Mouse (Mus musculus): Measurements from ENCODE around the gene Gm45711. TPM values are rescaled to one million over a fixed set of nuclear protein-coding genes. Genes with fewer than 3 reads are reported as not detected.
"Not testable (repeated sequence)": the region's sequence is repeated elsewhere in the genome, so short reads cannot be mapped to it uniquely, and the experiment has no call there.

The Gm45711 gene
- polyA plus RNA-seq, 1 experiment from 2014 or later: not detected

GRCm38 (mm10) chr8:104334196-104334595 lies 24.3 kb upstream of the Gm45711 start:
- no peak overlapping the region for H3K4me3 ChIP-seq (ENCODE audit: low read depth, low read length)
- no peak overlapping the region for H3K4me2 ChIP-seq (replicated peaks; ENCODE audit: low read depth, low read length)
- no peaks in the 10 kb centered on the region for H3K27me3 ChIP-seq (ENCODE audit: control insufficient read depth, insufficient read depth, low read length)
- no peaks in the 10 kb centered on the region for H3K36me3 ChIP-seq (ENCODE audit: control insufficient read depth, insufficient read depth, low read length)
- H3K27ac ChIP-seq (ENCODE audit: low read depth, low read length): no peak overlapping the region
- H3K9ac ChIP-seq (ENCODE audit: low read depth, low read length): no peak overlapping the region
- WGBS: 78% methylated on average over 1 of the region's 1 CpGs
- H3K4me1 ChIP-seq (replicated peaks; ENCODE audit: control insufficient read depth, insufficient read depth, low read length): no peaks in the 10 kb centered on the region
- no peaks in the 10 kb centered on the region for H3K9me3 ChIP-seq (ENCODE audit: control insufficient read depth, low read length)
- ATAC-seq (ENCODE audit: low FRiP score) (no peak), DNase-seq (ENCODE audit: low spot score) (no peak)

GRCm38 (mm10) chr8:104333786-104334185 lies 23.9 kb upstream of the Gm45711 start:
- DNase-seq (ENCODE audit: low spot score): no peak
- WGBS: 74% methylated on average over 5 of the region's 5 CpGs
- H3K9ac ChIP-seq (ENCODE audit: low read depth, low read length): no peak overlapping the region

GRCm38 (mm10) chr8:104332665-104333631 lies 23.1 kb upstream of the Gm45711 start:
- 84% methylated on average over 5 of the region's 5 CpGs for WGBS

More at GRCm38 (mm10) chr8:104333786-104334185, 23.9 kb upstream of the Gm45711 start:
- ATAC-seq (ENCODE audit: low FRiP score): no peak
- Histone ChIP-seq H3K4me1 (replicated peaks; ENCODE audit: control insufficient read depth, insufficient read depth, low read length) (no peaks in the 10 kb centered on the region), H3K36me3 (ENCODE audit: control insufficient read depth, insufficient read depth, low read length) (no peaks in the 10 kb centered on the region), H3K9me3 (ENCODE audit: control insufficient read depth, low read length) (no peaks in the 10 kb centered on the region), H3K4me3 (ENCODE audit: low read depth, low read length) (no peak overlapping the region), H3K4me2 (replicated peaks; ENCODE audit: low read depth, low read length) (no peak overlapping the region), H3K27ac (ENCODE audit: low read depth, low read length) (no peak overlapping the region), H3K27me3 (ENCODE audit: control insufficient read depth, insufficient read depth, low read length) (no peaks in the 10 kb centered on the region)

GRCm38 (mm10) chr8:104321930-104322329 lies 12.0 kb upstream of the Gm45711 start, which contains the start of gene Cmtm2b:
Gene Cmtm2b, plus strand, starts transcription at chr8:104322230.
- not testable (repeated sequence) for H3K9me3 ChIP-seq (ENCODE audit: control insufficient read depth, low read length); H3K4me1 ChIP-seq (replicated peaks; ENCODE audit: control insufficient read depth, insufficient read depth, low read length); H3K36me3 ChIP-seq (ENCODE audit: control insufficient read depth, insufficient read depth, low read length); H3K4me3 ChIP-seq (ENCODE audit: low read depth, low read length); H3K27ac ChIP-seq (ENCODE audit: low read depth, low read length); DNase-seq (ENCODE audit: low spot score); ATAC-seq (ENCODE audit: low FRiP score); H3K9ac ChIP-seq (ENCODE audit: low read depth, low read length); H3K27me3 ChIP-seq (ENCODE audit: control insufficient read depth, insufficient read depth, low read length); H3K4me2 ChIP-seq (replicated peaks; ENCODE audit: low read depth, low read length)
- WGBS: 90% methylated on average over 12 of the region's 12 CpGs

More at GRCm38 (mm10) chr8:104332665-104333631, 23.1 kb upstream of the Gm45711 start:
- Histone ChIP-seq H3K36me3 (ENCODE audit: control insufficient read depth, insufficient read depth, low read length) (no peaks in the 10 kb centered on the region), H3K9me3 (ENCODE audit: control insufficient read depth, low read length) (no peaks in the 10 kb centered on the region), H3K4me3 (ENCODE audit: low read depth, low read length) (no peak overlapping the region), H3K27me3 (ENCODE audit: control insufficient read depth, insufficient read depth, low read length) (no peaks in the 10 kb centered on the region), H3K4me1 (replicated peaks; ENCODE audit: control insufficient read depth, insufficient read depth, low read length) (no peaks in the 10 kb centered on the region), H3K4me2 (replicated peaks; ENCODE audit: low read depth, low read length) (no peak overlapping the region), H3K27ac (ENCODE audit: low read depth, low read length) (no peak overlapping the region), H3K9ac (ENCODE audit: low read depth, low read length) (no peak overlapping the region)
- DNase-seq (ENCODE audit: low spot score) (no peak), ATAC-seq (ENCODE audit: low FRiP score) (no peak)

- H3K4me3 ChIP-seq (ENCODE audit: low read depth, low read length); H3K36me3 ChIP-seq (ENCODE audit: control insufficient read depth, insufficient read depth, low read length); H3K27me3 ChIP-seq (ENCODE audit: control insufficient read depth, insufficient read depth, low read length); H3K4me2 ChIP-seq (replicated peaks; ENCODE audit: low read depth, low read length); DNase-seq (ENCODE audit: low spot score); H3K9me3 ChIP-seq (ENCODE audit: control insufficient read depth, low read length); ATAC-seq (ENCODE audit: low FRiP score); H3K4me1 ChIP-seq (replicated peaks; ENCODE audit: control insufficient read depth, insufficient read depth, low read length); H3K9ac ChIP-seq (ENCODE audit: low read depth, low read length); H3K27ac ChIP-seq (ENCODE audit: low read depth, low read length): not testable (repeated sequence)
- 84% methylated on average over 8 of the region's 11 CpGs for WGBS
These were observed 11.4 kb upstream of the Gm45711 start, which contains the start of gene Gm11020 for GRCm38 (mm10) chr8:104321267-104321666. Gene Gm11020, plus strand, starts transcription at chr8:104321567.

GRCm38 (mm10) chr8:104313311-104313710 lies 3.4 kb upstream of the Gm45711 start:
- Histone ChIP-seq H3K4me3 (ENCODE audit: low read depth, low read length) (no peak overlapping the region), H3K27me3 (ENCODE audit: control insufficient read depth, insufficient read depth, low read length) (no peaks in the 10 kb centered on the region), H3K9me3 (ENCODE audit: control insufficient read depth, low read length) (no peaks in the 10 kb centered on the region), H3K9ac (ENCODE audit: low read depth, low read length) (no peak overlapping the region), H3K4me2 (replicated peaks; ENCODE audit: low read depth, low read length) (no peak overlapping the region), H3K4me1 (replicated peaks; ENCODE audit: control insufficient read depth, insufficient read depth, low read length) (no peaks in the 10 kb centered on the region), H3K27ac (ENCODE audit: low read depth, low read length) (no peak overlapping the region), H3K36me3 (ENCODE audit: control insufficient read depth, insufficient read depth, low read length) (no peaks in the 10 kb centered on the region)
- ATAC-seq (ENCODE audit: low FRiP score): no peak
- DNase-seq (ENCODE audit: low spot score): no peak
- 81% methylated on average over 4 of the region's 4 CpGs for WGBS

GRCm38 (mm10) chr8:104312023-104312422 lies 2.1 kb upstream of the Gm45711 start:
- not testable (repeated sequence) for H3K4me3 ChIP-seq (ENCODE audit: low read depth, low read length); ATAC-seq (ENCODE audit: low FRiP score); H3K9me3 ChIP-seq (ENCODE audit: control insufficient read depth, low read length); H3K27me3 ChIP-seq (ENCODE audit: control insufficient read depth, insufficient read depth, low read length); DNase-seq (ENCODE audit: low spot score); H3K36me3 ChIP-seq (ENCODE audit: control insufficient read depth, insufficient read depth, low read length); H3K4me2 ChIP-seq (replicated peaks; ENCODE audit: low read depth, low read length); H3K9ac ChIP-seq (ENCODE audit: low read depth, low read length); H3K27ac ChIP-seq (ENCODE audit: low read depth, low read length); H3K4me1 ChIP-seq (replicated peaks; ENCODE audit: control insufficient read depth, insufficient read depth, low read length)
- 93% methylated on average over 3 of the region's 3 CpGs for WGBS

- not testable (repeated sequence) for H3K9me3 ChIP-seq (ENCODE audit: control insufficient read depth, low read length); H3K27ac ChIP-seq (ENCODE audit: low read depth, low read length); H3K4me2 ChIP-seq (replicated peaks; ENCODE audit: low read depth, low read length); H3K4me1 ChIP-seq (replicated peaks; ENCODE audit: control insufficient read depth, insufficient read depth, low read length); ATAC-seq (ENCODE audit: low FRiP score); H3K9ac ChIP-seq (ENCODE audit: low read depth, low read length); H3K27me3 ChIP-seq (ENCODE audit: control insufficient read depth, insufficient read depth, low read length); H3K4me3 ChIP-seq (ENCODE audit: low read depth, low read length); H3K36me3 ChIP-seq (ENCODE audit: control insufficient read depth, insufficient read depth, low read length); DNase-seq (ENCODE audit: low spot score)
- WGBS: 55% methylated on average over 6 of the region's 6 CpGs
These were observed 1.5 kb downstream of the Gm45711 start for GRCm38 (mm10) chr8:104308341-104308740.

- Histone ChIP-seq H3K36me3 (ENCODE audit: control insufficient read depth, insufficient read depth, low read length) (no peaks in the 10 kb centered on the region), H3K4me1 (replicated peaks; ENCODE audit: control insufficient read depth, insufficient read depth, low read length) (no peaks in the 10 kb centered on the region), H3K9me3 (ENCODE audit: control insufficient read depth, low read length) (no peaks in the 10 kb centered on the region), H3K27me3 (ENCODE audit: control insufficient read depth, insufficient read depth, low read length) (no peaks in the 10 kb centered on the region), H3K27ac (ENCODE audit: low read depth, low read length) (no peak overlapping the region), H3K4me2 (replicated peaks; ENCODE audit: low read depth, low read length) (no peak overlapping the region), H3K9ac (ENCODE audit: low read depth, low read length) (no peak overlapping the region), H3K4me3 (ENCODE audit: low read depth, low read length) (no peak overlapping the region)
- DNase-seq (ENCODE audit: low spot score): no peak
- WGBS: 90% methylated on average over 11 of the region's 11 CpGs
- no peak for ATAC-seq (ENCODE audit: low FRiP score)
These were observed 4.9 kb downstream of the Gm45711 start for GRCm38 (mm10) chr8:104304962-104305361.

Data from hindbrain, embryonic 11.5 days (tissue).